8 mouse cellular contexts compared by ENCODE assay signal in genomic region chr5:24394165-24394894, GRCm38 (mm10). TPM values are rescaled to one million over a fixed set of nuclear protein-coding genes. Genes with fewer than 3 reads are reported as not detected.
DNase-seq lines count a peak whose midpoint lies in the region; ATAC-seq and TF ChIP-seq lines count a peak whose summit lies in the region.

No protein-coding gene starts in this region.

- H3K4me1 ChIP-seq in hindbrain, embryonic 13.5 days (replicated peaks), result peaks cover 10% of the 10 kb centered on the region

- DNase-seq in Patski (ENCODE audit: low read depth, low spot score), result peak; percentile 98
- DNase-seq in cerebellum, postnatal 14 days, result peak; percentile 95 to 97
- DNase-seq in frontal cortex, postnatal 14 days (ENCODE audit: low spot score in 2 of 2), result peak; percentile 94 to 95
- DNase-seq in layer of hippocampus, postnatal 25 days (ENCODE audit: extremely low spot score in 1 of 2, low spot score in 1 of 2), result peak; percentile 86 to 90
- DNase-seq in lung, postnatal 25 days (ENCODE audit: low spot score), result peak; percentile 98
- DNase-seq in retina, embryonic 14.5 days (ENCODE audit: low spot score), result peak; percentile 97
- DNase-seq in thymus, postnatal 4 days, result peak; percentile 90

- POLR2A ChIA-PET in Patski (lab: Charles Lee), result interaction anchor here (0.6 to 2.9 kb wide), 14 partner anchors 10 to 91 kb away, joined by 3 to 13 read pairs (median 4); partner anchors contain the start of genes Agap3 and Fastk

- H3K4me3 ChIP-seq in hindbrain, embryonic 13.5 days, result peak overlapping the region; percentile 50

- H3K9me3 ChIP-seq in hindbrain, embryonic 13.5 days, result no peaks in the 10 kb centered on the region

- peak overlapping the region; percentile 89 for H3K27ac ChIP-seq in hindbrain, embryonic 13.5 days

- H3K27me3 ChIP-seq in Patski, result no peaks in the 10 kb centered on the region
- peaks cover 21% of the 10 kb centered on the region for H3K27me3 ChIP-seq in hindbrain, embryonic 13.5 days

- in situ Hi-C loops in Patski (cut with MboI; ENCODE audit: low pct_unique_long_range_greater_than_20kb), result no loop called here

- peak; percentile 90 for ATAC-seq in Patski
- ATAC-seq in hindbrain, embryonic 13.5 days (ENCODE audit: low FRiP score), result peak; percentile 96

- WGBS in hindbrain, embryonic 13.5 days, result 1% methylated on average over 36 of the region's 36 CpGs

- TF ChIP-seq CTCF in Patski (IDR thresholded peaks at IDR 0.05), result no peak

- H3K9ac ChIP-seq in hindbrain, embryonic 13.5 days, result peak overlapping the region; percentile 67

- no peaks in the 10 kb centered on the region for H3K36me3 ChIP-seq in hindbrain, embryonic 13.5 days

- CTCF ChIA-PET in Patski (lab: Charles Lee), result interaction anchor here (0.7 to 9.7 kb wide), 27 partner anchors 10 to 136 kb away, joined by 3 to 222 read pairs (median 5); partner anchors contain the start of genes Agap3, Asic3, Cdk5 and Fastk

- peak overlapping the region; percentile 51 for H3K4me2 ChIP-seq in hindbrain, embryonic 13.5 days

RNA-seq across cellular contexts. Expression of gene Abcb8, which starts 0.9 kb away (rescaled TPM):
- polyA plus RNA-seq in Patski (2021), result 67.6 TPM
- 45.7 and 48.7 TPM in 2 replicates for polyA plus RNA-seq in hindbrain, embryonic 13.5 days (2015; fragmentation: Nextera tagmentation; extraction: Ambion mirVana)
- total RNA-seq in layer of hippocampus, postnatal 25 days (2021), result 10 to 100 TPM; 52.3 to 54.1 TPM

RNA-seq across cellular contexts. Expression of gene Atg9b, which starts 2.4 kb away (rescaled TPM):
- polyA plus RNA-seq in Patski (2021), result 0.51 TPM
- 0.57 and 0.93 TPM in 2 replicates for polyA plus RNA-seq in hindbrain, embryonic 13.5 days (2015; fragmentation: Nextera tagmentation; extraction: Ambion mirVana)
- total RNA-seq in layer of hippocampus, postnatal 25 days (2021), result 1 to 10 TPM; 2.6 to 3.3 TPM

RNA-seq across cellular contexts. Expression of gene Asic3, which starts 18.9 kb away (rescaled TPM):
- 2.6 TPM for polyA plus RNA-seq in Patski (2021)
- 0.94 and 1.3 TPM in 2 replicates for polyA plus RNA-seq in hindbrain, embryonic 13.5 days (2015; fragmentation: Nextera tagmentation; extraction: Ambion mirVana)
- total RNA-seq in layer of hippocampus, postnatal 25 days (2021), result under 1 TPM in 1 of 2 experiments, not detected in 1; 0.30 TPM

RNA-seq across cellular contexts. Expression of gene Cdk5, which starts 29.0 kb away (rescaled TPM):
- 182 TPM for polyA plus RNA-seq in Patski (2021)
- 104 and 106 TPM in 2 replicates for polyA plus RNA-seq in hindbrain, embryonic 13.5 days (2015; fragmentation: Nextera tagmentation; extraction: Ambion mirVana)
- total RNA-seq in layer of hippocampus, postnatal 25 days (2021), result 100 to 1,000 TPM; 126 to 130 TPM

RNA-seq across cellular contexts. Expression of gene Slc4a2, which starts 29.3 kb away (rescaled TPM):
- polyA plus RNA-seq in Patski (2021), result 221 TPM
- polyA plus RNA-seq in hindbrain, embryonic 13.5 days (2015; fragmentation: Nextera tagmentation; extraction: Ambion mirVana), result 22.5 and 28.5 TPM in 2 replicates
- 10 to 100 TPM; 31.7 to 34.4 TPM for total RNA-seq in layer of hippocampus, postnatal 25 days (2021)

Comparison
In these comparisons a context has a peak if more than half of its experiments do, and no peak if none do; other contexts are left out.
1. Peak in every context shown above with its lines: DNase-seq, ATAC-seq, H3K4me3 ChIP-seq and H3K27ac ChIP-seq.